Mouse (Mus musculus): Measurements from ENCODE around the gene Poln. TPM values are rescaled to one million over a fixed set of nuclear protein-coding genes. Genes with fewer than 3 reads are reported as not detected.
A peak's percentile ranks its signal among the peaks of the same experiment; 100 is the strongest.

Poln gene
- 1 to 10 TPM; 1.1 to 2.1 TPM for total RNA-seq (2021)
- long read RNA-seq, experiment 1, partial matches to known transcripts = 0 of 2 reads
- long read RNA-seq, experiment 1, other reads (novel, unspliced or antisense) = 2 of 2 reads
- long read RNA-seq, experiment 2, partial matches to known transcripts = 0 of 3 reads
- long read RNA-seq, experiment 2, other reads (novel, unspliced or antisense) = 3 of 3 reads

DNA sequence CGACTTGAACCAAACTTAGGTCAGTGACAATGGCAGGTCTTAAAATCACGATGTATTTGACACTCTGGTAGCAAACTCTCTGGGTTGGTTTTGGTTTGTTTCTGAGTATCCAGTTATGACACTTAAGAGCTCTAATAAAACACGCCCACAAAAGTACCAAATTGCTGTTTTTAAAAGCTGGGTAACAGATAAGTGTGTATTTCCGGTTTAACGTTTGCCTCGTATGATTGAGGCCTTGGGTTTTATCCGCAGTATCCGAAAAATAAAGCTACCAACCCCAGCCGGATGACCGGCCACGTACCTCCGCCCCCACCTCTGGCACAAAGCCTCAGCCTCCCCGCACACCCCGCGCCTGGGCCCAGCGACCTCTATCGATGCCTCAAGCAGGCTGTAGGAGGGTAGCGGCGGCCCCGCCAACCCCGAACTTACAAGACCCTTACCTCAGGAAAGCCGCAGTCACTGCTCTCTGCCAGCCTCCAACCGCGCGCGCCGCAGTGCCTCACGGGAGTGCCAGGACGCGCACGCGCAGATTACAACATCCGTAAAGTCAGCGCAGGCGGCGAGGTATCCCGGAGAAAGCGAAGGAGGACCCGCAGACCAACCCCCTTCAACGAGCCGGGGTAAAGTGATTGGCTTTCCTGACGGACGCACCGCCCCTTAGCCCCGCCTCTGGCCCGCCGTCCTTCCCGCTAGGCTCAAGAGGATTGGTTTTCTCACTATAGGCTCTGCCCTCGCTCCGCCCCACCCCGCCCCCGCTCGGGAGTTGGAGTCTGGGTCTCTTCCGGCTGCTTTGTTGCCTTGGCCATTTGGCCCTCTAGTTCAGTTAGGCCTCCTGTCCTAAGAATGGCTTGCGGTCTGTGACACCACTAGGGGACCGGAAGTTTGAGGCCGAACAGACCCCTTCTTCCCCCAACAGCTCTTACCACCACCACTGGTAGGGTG lies at the start of gene Poln, which contains the start of gene Haus3:
Poln (minus strand) TSS at position 499 of the 942 bp plus-strand sequence.
Haus3 (minus strand) TSS at position 578 of the 942 bp plus-strand sequence.
- Histone ChIP-seq H3K4me3 (peak within 1 kb of the TSS; percentile 76), H3K27ac (peak within 1 kb of the TSS; percentile 92)
- no peak; the same call in 1 of the 2 replicates for TF ChIP-seq CTCF (IDR thresholded peaks at IDR 0.05)
- intact Hi-C loops (cut with DNase I) = loop anchor here (2.0 kb wide), 1 partner anchor 20 kb away; no protein-coding TSS in a partner anchor
- DNase-seq = peak; percentile 98

DNA sequence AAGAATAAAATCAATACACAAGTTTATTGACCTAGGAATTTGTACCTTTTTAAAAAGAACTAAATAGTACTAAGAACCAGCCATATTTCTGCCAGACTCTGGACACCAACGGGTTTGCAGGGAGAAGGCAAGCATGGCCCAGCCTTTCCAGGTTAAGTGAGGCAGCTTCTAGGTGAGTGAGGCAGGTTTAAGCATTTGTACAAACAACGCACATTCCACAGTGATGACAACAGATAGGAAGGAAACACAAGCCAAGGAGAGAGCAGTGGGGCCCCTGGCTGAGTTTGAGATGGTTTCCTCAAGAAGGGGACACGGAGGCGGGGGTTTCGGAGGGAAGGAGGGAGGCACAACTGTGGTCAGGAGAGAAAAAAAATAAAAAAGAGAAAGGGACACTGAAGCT lies 49.4 kb upstream of the Poln start:
- no peak for TF ChIP-seq CTCF (IDR thresholded peaks at IDR 0.05)
- H3K27ac ChIP-seq = no peak overlapping the region
- no peak for DNase-seq
- intact Hi-C loops (cut with DNase I) = no loop called here
- no peak overlapping the region for H3K4me3 ChIP-seq

GRCm38 (mm10) chr5:34217756-34218155 lies 48.5 kb upstream of the Poln start:
- no peak for DNase-seq
- intact Hi-C loops (cut with DNase I) = no loop called here
- Histone ChIP-seq H3K4me3 (no peak overlapping the region), H3K27ac (no peak overlapping the region)
- TF ChIP-seq CTCF (IDR thresholded peaks at IDR 0.05) = no peak

- Histone ChIP-seq H3K4me3 (no peak overlapping the region), H3K27ac (no peak overlapping the region)
- TF ChIP-seq CTCF (IDR thresholded peaks at IDR 0.05) = no peak
- intact Hi-C loops (cut with DNase I) = no loop called here
- no peak for DNase-seq
Observed at GRCm38 (mm10) chr5:34216025-34216424, 46.8 kb upstream of the Poln start.

- DNase-seq = no peak
- H3K27ac ChIP-seq = no peak overlapping the region
- no peak for TF ChIP-seq CTCF (IDR thresholded peaks at IDR 0.05)
- no peak overlapping the region for H3K4me3 ChIP-seq
- intact Hi-C loops (cut with DNase I) = loop anchor here (5.0 kb wide), 1 partner anchor 39 kb away; no protein-coding TSS in a partner anchor
Observed at GRCm38 (mm10) chr5:34213659-34214058, 44.4 kb upstream of the Poln start.

DNA sequence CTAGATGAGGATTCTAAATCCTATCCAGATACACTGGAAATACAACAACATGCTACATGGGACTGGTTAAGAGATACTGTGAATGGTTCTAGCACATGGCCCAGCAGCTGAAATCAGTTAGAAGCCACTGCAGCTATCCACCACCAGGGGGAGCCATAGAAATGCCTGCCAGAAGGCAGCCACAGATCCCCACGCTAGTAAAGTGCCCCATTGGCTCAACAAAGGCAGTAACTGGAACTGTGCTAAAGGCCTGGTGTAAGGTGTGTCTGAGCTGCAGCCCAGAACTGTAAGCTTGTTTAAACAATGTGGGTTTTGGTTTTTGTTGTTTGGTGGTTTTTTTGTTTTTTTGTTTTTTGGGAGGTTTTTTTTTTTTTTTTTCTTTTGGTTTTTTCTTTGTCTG lies 41.0 kb upstream of the Poln start:
- Histone ChIP-seq H3K27ac (no peak overlapping the region), H3K4me3 (no peak overlapping the region)
- peak; percentile 80 for DNase-seq
- intact Hi-C loops (cut with DNase I) = loop anchor here (5.0 kb wide), 1 partner anchor 42 kb away; no protein-coding TSS in a partner anchor
- TF ChIP-seq CTCF (IDR thresholded peaks at IDR 0.05) = peak; percentile 96

DNA sequence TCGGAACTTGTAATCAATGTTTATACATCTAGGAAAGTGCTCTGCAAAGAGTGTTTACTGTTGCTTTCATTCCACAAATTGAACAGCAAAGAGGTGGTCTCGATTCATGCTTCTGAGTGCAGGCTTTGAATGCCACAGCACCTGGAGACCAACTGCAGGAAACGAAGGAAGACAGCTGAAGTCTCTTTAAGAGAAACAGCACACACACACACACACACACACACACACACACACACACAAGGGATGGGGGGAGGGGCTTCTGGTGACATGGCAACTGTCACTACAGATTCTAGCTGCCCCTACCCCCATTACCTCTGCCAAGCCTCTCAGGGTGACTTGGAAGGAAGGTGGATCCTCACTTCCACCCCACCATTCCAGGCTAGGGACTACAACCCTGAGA lies 38.3 kb upstream of the Poln start:
- no peak for DNase-seq
- H3K27ac ChIP-seq = no peak overlapping the region
- TF ChIP-seq CTCF (IDR thresholded peaks at IDR 0.05) = no peak
- intact Hi-C loops (cut with DNase I) = no loop called here
- H3K4me3 ChIP-seq = no peak overlapping the region

- no peak for TF ChIP-seq CTCF (IDR thresholded peaks at IDR 0.05)
- DNase-seq = no peak
- no peak overlapping the region for H3K27ac ChIP-seq
- intact Hi-C loops (cut with DNase I) = no loop called here
- no peak overlapping the region for H3K4me3 ChIP-seq
Observed at GRCm38 (mm10) chr5:34205788-34206187, 36.5 kb upstream of the Poln start.

DNA sequence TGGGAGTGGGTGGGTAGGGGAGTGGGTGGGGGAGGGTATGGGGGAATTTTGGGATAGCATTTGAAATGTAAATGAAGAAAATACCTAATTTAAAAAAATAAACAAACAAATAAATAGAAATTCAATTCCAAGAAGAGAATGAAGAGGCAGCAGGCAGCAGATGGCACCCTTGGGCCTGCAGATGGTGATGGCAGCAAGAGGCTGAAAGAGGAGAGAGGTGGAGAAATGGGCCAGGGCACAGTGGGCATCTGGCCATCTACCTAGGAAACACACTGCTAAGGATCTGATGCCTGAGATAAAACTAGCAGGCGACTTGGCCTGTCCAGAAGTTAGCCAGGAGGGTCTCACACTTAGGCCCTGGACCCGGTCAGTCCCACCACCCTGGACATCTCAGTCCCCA lies 35.7 kb upstream of the Poln start:
- H3K4me3 ChIP-seq = no peak overlapping the region
- intact Hi-C loops (cut with DNase I) = no loop called here
- H3K27ac ChIP-seq = no peak overlapping the region
- TF ChIP-seq CTCF (IDR thresholded peaks at IDR 0.05) = no peak
- DNase-seq = no peak

- no peak overlapping the region for H3K27ac ChIP-seq
Observed at GRCm38 (mm10) chr5:34202006-34202405, 32.8 kb upstream of the Poln start.

DNA sequence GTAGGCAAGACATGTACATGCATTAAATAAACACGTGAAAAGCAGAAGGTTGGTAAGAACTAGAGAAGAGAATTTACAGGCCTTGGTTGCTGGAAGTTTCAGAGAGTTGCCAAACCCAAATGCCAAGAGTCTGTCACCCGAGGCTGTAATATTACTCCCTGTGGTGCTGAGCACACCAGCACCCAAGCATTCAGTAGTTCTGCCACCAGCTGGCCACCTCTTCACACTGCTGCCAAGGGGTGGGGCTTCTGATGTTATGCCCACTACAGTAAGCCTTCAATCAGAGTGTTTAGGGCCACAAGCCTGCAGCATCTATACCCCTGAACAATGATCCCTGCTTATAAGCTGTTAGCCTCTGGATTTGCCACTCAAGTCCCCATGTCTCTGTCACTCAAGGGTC lies 32.1 kb upstream of the Poln start:
- Histone ChIP-seq H3K4me3 (no peak overlapping the region), H3K27ac (no peak overlapping the region)
- DNase-seq = peak; percentile 71
- intact Hi-C loops (cut with DNase I) = no loop called here
- peak; percentile 44 for TF ChIP-seq CTCF (IDR thresholded peaks at IDR 0.05)

More at GRCm38 (mm10) chr5:34202006-34202405, 32.8 kb upstream of the Poln start:
- TF ChIP-seq CTCF (IDR thresholded peaks at IDR 0.05) = no peak
- intact Hi-C loops (cut with DNase I) = no loop called here
- no peak for DNase-seq
- H3K4me3 ChIP-seq = no peak overlapping the region

- TF ChIP-seq CTCF (IDR thresholded peaks at IDR 0.05) = no peak
- Histone ChIP-seq H3K4me3 (no peak overlapping the region), H3K27ac (no peak overlapping the region)
- DNase-seq = no peak
- intact Hi-C loops (cut with DNase I) = no loop called here
Observed at GRCm38 (mm10) chr5:34198615-34199014, 29.4 kb upstream of the Poln start.

DNA sequence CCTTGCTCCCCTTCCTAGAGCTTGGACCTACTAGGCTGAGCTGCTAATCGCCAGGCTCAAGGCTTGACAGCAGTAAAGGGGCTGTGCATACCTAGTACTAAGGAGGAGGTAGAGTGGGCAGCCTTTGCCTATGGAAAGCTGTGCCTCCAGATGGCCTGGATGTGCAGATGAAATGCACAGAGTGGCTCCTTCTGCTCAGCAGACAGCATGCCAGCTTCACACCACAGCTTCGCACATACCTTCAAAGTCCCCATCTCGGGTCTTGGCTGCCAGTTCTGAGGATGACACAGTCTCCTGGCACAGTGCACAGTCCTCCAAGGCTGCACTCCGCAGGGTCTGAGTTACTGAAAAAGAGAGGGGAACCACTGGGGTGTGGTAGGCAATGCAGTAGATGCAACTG lies 28.0 kb upstream of the Poln start:
- Histone ChIP-seq H3K4me3 (no peak overlapping the region), H3K27ac (no peak overlapping the region)
- TF ChIP-seq CTCF (IDR thresholded peaks at IDR 0.05) = no peak
- intact Hi-C loops (cut with DNase I) = no loop called here
- DNase-seq = no peak
